Mouse (Mus musculus) liver, postnatal 0 days (tissue): Measurements from ENCODE around the gene Clk1. TPM values are rescaled to one million over a fixed set of nuclear protein-coding genes. Genes with fewer than 3 reads are reported as not detected.

Experiments
- ATAC-seq: fragments of 200-750 bp; cut with Nextera tagmentation; 2 replicates; pipeline ENCODE4 v1.8.0; 2017; ENCODE audit warnings: mild to moderate bottlenecking, moderate library complexity
- DNase-seq: peaks from one replicate; pipeline ENCODE4 v3.0.0-alpha.2; 2016
- H3K27ac ChIP-seq: fragments of 300-500 bp; sonication (generic); 2 replicates; pipeline ENCODE4 v1.5.1; 2014; ENCODE audit warnings: antibody characterized with exemption, moderate library complexity, mild to moderate bottlenecking, low read depth
- H3K27me3 ChIP-seq: fragments of 300-500 bp; sonication (generic); 2 replicates; pipeline ENCODE4 v1.6.1; 2014; ENCODE audit warnings: low read length, control low read depth, mixed read lengths; ENCODE audit not compliant: insufficient read depth
- H3K36me3 ChIP-seq: fragments of 300-500 bp; sonication (generic); replicated peaks from 2 replicates; pipeline ENCODE4 v1.6.1; 2014; ENCODE audit warnings: mild to moderate bottlenecking, control low read depth, low read length, moderate library complexity, mixed read lengths; ENCODE audit not compliant: insufficient read depth
- H3K4me1 ChIP-seq: fragments of 300-500 bp; sonication (generic); 2 replicates; pipeline ENCODE4 v1.6.1; 2014; ENCODE audit warnings: antibody characterized with exemption, mild to moderate bottlenecking, control low read depth; ENCODE audit not compliant: insufficient read depth
- H3K4me2 ChIP-seq: fragments of 300-500 bp; sonication (generic); 2 replicates; pipeline ENCODE4 v1.6.1; 2014; ENCODE audit warnings: low read depth, mild to moderate bottlenecking, low read length, moderate library complexity, mixed read lengths
- H3K4me3 ChIP-seq: fragments of 300-500 bp; sonication (generic); 2 replicates; pipeline ENCODE4 v1.5.1; 2014; ENCODE audit warnings: low read depth, low read length
- H3K9ac ChIP-seq: fragments of 300-500 bp; sonication (generic); replicated peaks from 2 replicates; pipeline ENCODE4 v1.6.1; 2014; ENCODE audit warnings: mild to moderate bottlenecking, moderate library complexity
- H3K9me3 ChIP-seq: fragments of 300-500 bp; sonication (generic); 2 replicates; pipeline ENCODE4 v1.6.1; 2016; ENCODE audit warnings: mild to moderate bottlenecking, control low read depth, low read length, mixed read lengths
- CTCF ChIP-seq: sonication (generic); IDR thresholded peaks from 2 replicates; pipeline ENCODE4 v1.5.1; 2016; ENCODE audit warnings: antibody characterized with exemption, low read depth
- EP300 ChIP-seq: IDR thresholded peaks from 2 replicates; pipeline ENCODE4 v1.6.1; 2016; ENCODE audit warnings: antibody characterized with exemption, low read depth, mild to moderate bottlenecking
- WGBS: fragments of 180-500 bp; shearing (Covaris S2); extraction: QIAGEN DNeasy Blood & Tissue Kit; methylation state at CpG from one replicate; pipeline ENCODE4 v1.1.7; 2014; ENCODE audit not compliant: insufficient replicate concordance; 5-methylcytosine and 5-hydroxymethylcytosine counted together
- polyA plus RNA-seq: library from polyadenylated mRNA; unstranded; fragments of >200 nt; fragmentation: Nextera tagmentation; extraction: Ambion mirVana; gene quantifications from 2 replicates; pipeline ENCODE4 v1.2.1, GENCODE M21; 2015

Clk1 gene
- polyA plus RNA-seq, 1 experiment from 2014 or later, result 76.6 TPM

GRCm38 (mm10) chr1:58366737-58367471, 57.0 kb downstream of the Clk1 start:
- Histone ChIP-seq H3K4me2 (no peak overlapping the region), H3K27me3 (no peaks in the 10 kb centered on the region), H3K27ac (no peak overlapping the region), H3K4me1 (no peaks in the 10 kb centered on the region), H3K9ac (no peak overlapping the region), H3K4me3 (no peak overlapping the region), H3K36me3 (no peaks in the 10 kb centered on the region), H3K9me3 (no peaks in the 10 kb centered on the region)
- ATAC-seq (no peak), DNase-seq (no peak)
- WGBS, result 81% methylated on average over 12 of the region's 12 CpGs
- no peak for TF ChIP-seq EP300
- TF ChIP-seq CTCF, result no peak

GRCm38 (mm10) chr1:58365829-58366228, 58.0 kb downstream of the Clk1 start:
- no peaks in the 10 kb centered on the region for H3K27me3 ChIP-seq
- H3K4me1 ChIP-seq, result no peaks in the 10 kb centered on the region
- no peak for TF ChIP-seq CTCF
- TF ChIP-seq EP300, result no peak
- H3K36me3 ChIP-seq, result no peaks in the 10 kb centered on the region
- no peak overlapping the region for H3K27ac ChIP-seq
- ATAC-seq (no peak), DNase-seq (no peak)
- H3K9me3 ChIP-seq, result no peaks in the 10 kb centered on the region
- WGBS, result 96% methylated on average over 3 of the region's 3 CpGs
- no peak overlapping the region for H3K9ac ChIP-seq
- no peak overlapping the region for H3K4me2 ChIP-seq
- no peak overlapping the region for H3K4me3 ChIP-seq

GRCm38 (mm10) chr1:58364551-58364950, 59.3 kb downstream of the Clk1 start:
- DNase-seq (no peak), ATAC-seq (no peak)
- no peak overlapping the region for H3K27ac ChIP-seq
- H3K4me3 ChIP-seq, result no peak overlapping the region
- no peaks in the 10 kb centered on the region for H3K9me3 ChIP-seq
- H3K27me3 ChIP-seq, result no peaks in the 10 kb centered on the region
- no peak overlapping the region for H3K4me2 ChIP-seq
- no peak overlapping the region for H3K9ac ChIP-seq
- no peaks in the 10 kb centered on the region for H3K36me3 ChIP-seq
- TF ChIP-seq CTCF (no peak), EP300 (no peak)
- 88% methylated on average over 12 of the region's 12 CpGs for WGBS
- H3K4me1 ChIP-seq, result no peaks in the 10 kb centered on the region

GRCm38 (mm10) chr1:58362296-58362695, 61.6 kb downstream of the Clk1 start:
- H3K36me3 ChIP-seq, result no peaks in the 10 kb centered on the region
- H3K9me3 ChIP-seq, result no peaks in the 10 kb centered on the region
- DNase-seq (no peak), ATAC-seq (no peak)
- H3K9ac ChIP-seq, result no peak overlapping the region
- 62% methylated on average over 4 of the region's 4 CpGs for WGBS
- H3K27me3 ChIP-seq, result no peaks in the 10 kb centered on the region
- H3K4me2 ChIP-seq, result no peak overlapping the region
- no peaks in the 10 kb centered on the region for H3K4me1 ChIP-seq
- H3K4me3 ChIP-seq, result no peak overlapping the region
- TF ChIP-seq CTCF (no peak), EP300 (no peak)
- H3K27ac ChIP-seq, result no peak overlapping the region

Other genes starting within 250 kb of the Clk1 start
- gene Aox4, start 213.7 kb downstream of the Clk1 start, polyA plus RNA-seq, result not detected in 2 replicates
- gene Aox2, start 145.7 kb downstream of the Clk1 start, polyA plus RNA-seq, result 0.01 TPM in 2 replicates
- 118 and 128 TPM in 2 replicates for gene Bzw1, start 31.2 kb downstream of the Clk1 start, polyA plus RNA-seq
- gene Nif3l1, start 21.1 kb upstream of the Clk1 start, polyA plus RNA-seq, result 9.6 and 11.2 TPM in 2 replicates
- 15.5 and 17.4 TPM in 2 replicates for gene Ppil3, start 21.4 kb upstream of the Clk1 start, polyA plus RNA-seq
- gene Orc2, start 81.0 kb upstream of the Clk1 start, polyA plus RNA-seq, result 11.1 and 12.9 TPM in 2 replicates
- gene Fam126b, start 162.3 kb upstream of the Clk1 start, polyA plus RNA-seq, result 3.0 and 4.1 TPM in 2 replicates
- 129 and 133 TPM in 2 replicates for gene Ndufb3, start 162.3 kb upstream of the Clk1 start, polyA plus RNA-seq